Mouse (Mus musculus): Measurements from ENCODE around the gene Gar1. TPM values are rescaled to one million over a fixed set of nuclear protein-coding genes. Genes with fewer than 3 reads are reported as not detected.

Gar1 gene
- 63.9 and 65.8 TPM in 2 replicates for polyA plus RNA-seq (2015; fragmentation: Nextera tagmentation; extraction: Ambion mirVana)

DNA sequence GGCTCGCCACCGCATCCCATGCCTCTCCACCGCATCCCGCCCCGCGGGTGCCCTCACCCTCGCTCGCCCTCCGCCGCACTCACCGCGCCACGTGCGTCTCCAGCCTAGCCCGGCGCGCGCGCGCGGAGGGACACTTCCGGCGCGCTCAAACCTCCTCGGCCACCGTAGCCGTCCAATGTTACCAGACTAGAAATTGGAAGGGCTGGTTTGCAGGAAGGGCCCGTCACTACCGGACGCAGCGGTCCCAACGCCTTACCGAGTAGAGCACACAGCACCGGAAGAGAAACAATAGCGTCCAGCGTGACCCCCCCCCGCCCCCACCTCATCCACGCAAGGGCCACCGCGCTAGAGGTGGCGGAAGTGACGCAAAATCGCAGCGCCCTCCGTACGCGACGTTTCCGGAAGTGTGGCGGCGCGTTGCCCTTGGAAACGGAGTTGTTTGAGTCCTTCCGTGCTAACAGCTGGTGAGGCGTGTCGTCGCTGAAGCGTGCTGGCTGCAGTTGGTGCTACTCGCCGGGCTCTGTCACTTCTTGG lies at the start of gene Gar1:
Gar1 (minus strand) TSS at position 362 of the 534 bp plus-strand sequence.
- peak; percentile 98 for DNase-seq (ENCODE audit: low spot score)

DNA sequence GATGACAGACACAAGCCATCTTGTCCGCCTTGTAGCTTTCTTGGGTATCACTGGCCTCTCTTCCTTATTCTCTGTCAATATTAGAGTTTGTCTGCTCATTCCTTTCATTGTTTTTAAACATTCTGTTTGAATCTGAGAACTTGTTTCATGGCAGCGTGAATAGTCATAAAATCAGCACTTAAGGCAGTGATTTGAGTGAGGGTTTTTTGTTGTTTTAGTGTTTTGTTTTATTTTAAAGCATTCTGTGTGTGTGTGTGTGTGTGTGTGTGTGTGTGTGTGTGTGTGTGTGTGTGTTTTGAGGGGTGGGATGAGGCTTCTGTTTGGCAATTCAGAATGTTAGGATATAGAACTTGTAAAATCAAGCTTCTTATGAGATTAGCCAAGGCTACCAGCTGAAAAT lies 48.7 kb upstream of the Gar1 start:
- no peak for DNase-seq (ENCODE audit: low spot score)

DNA sequence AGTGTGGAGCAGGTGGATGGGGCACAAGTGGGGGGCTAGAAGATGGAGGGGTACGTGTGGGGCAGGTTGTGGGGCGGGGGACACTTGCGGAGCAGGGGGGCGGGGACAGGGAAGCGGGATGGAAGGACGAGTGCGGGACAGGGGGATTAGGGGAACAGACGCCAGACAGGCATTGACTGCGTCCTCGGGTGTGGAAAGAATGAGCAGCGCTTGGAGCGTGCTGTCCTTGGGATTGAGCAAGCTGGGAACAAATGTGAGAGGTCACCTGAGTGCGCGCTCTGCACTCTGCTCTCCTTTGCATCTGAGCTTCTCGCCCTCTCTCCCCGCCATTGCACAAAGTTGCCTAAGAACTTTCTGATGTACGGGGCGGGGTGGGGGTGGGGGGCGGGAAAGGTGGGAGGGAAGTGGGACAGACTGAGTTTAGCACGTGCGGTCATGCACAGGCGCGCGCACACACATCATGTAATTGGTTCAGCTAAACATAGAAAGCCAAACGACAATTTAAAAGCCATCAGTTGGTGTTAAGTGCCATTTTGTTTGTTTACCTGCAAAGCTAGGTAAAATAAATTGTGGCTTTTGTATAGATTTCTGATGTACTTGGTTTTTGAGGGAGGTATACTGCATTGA lies 48.0 kb upstream of the Gar1 start:
- DNase-seq (ENCODE audit: low spot score) = peak; percentile 59

DNA sequence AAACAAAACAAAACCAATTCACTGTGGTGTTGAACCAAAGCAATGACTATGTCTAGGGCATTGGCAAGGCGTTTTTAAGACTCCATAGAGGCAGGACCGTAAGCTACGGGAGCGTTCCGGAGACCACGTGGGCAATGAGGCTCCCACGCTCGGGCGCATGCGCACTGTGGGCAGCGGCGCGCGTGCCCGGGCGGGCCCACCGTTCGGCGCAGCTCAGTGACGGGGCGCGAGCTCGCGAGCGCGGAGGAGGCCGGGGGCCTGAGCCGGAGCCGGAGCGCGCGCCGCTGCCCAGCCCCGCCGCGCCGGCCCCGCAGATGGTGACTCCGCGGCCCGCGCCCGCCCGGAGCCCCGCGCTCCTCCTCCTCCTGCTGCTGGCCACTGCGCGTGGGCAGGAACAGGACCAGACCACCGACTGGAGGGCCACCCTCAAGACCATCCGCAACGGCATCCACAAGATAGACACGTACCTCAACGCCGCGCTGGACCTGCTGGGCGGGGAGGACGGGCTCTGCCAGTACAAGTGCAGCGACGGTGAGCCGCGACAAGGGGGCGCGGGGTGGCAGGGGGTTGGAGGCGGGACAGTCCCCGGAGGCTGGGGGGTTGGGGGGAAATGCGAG lies 47.3 kb upstream of the Gar1 start, which contains the start of gene Pla2g12a:
Pla2g12a (plus strand) TSS at position 202 of the 617 bp plus-strand sequence.
- DNase-seq (ENCODE audit: low spot score) = peak; percentile 92

DNA sequence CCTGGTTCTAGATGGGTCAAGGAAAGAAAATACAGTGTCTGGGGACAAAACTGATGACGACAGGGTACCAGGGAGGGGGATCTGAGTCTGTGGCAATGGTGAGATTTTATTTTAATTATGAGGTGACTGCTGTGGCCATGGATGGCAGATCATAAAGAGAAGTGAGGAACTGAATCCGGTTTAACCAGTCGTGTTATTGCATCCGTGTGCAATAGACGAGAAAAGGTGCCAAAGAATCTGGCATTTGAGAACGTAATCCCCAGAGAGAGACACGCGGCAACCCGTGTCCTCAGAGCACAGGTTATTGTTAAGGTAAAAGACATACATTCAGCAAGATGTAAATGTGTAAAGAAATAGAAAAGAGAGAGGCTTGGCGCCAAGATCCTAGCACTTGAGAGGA lies 46.1 kb upstream of the Gar1 start:
- no peak for DNase-seq (ENCODE audit: low spot score)

DNA sequence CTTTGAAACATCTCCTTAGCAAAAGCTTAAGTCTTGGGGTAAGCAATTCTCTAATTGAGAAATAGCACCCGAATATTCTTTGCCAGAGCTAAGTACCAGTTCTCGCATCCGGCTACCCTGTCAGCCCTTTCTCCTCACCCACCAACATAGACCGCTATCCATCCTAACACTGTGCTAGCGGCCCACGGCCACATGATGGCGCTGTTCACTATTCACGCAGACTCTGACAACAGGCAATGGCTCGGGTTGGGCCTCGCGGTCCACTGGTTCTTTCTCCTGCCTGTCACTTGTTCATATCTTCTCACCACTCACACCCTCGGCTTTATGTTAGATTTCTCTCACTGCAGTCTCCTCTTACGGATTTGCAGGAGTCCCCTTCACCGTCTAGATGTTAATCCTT lies 32.5 kb upstream of the Gar1 start:
- peak; percentile 52 for DNase-seq (ENCODE audit: low spot score)

DNA sequence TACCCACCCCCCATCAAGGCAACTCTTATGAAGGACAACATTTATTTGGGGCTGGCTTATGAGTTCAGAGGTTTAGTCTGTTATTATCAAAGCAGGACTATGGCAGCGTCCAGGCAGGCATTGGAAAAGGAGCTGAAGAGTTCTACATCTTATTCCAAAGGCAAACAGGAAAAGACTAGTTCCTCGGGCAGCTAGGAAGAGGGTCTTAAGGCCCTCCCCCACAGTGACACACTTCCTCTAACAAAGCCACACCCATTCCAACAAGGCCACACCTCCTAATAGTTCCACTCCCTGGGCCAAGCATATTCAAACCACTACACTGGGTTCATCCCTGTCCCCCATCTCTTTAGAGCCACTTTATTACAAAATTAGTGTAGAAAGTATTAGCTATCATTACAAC lies 31.4 kb upstream of the Gar1 start:
- DNase-seq (ENCODE audit: low spot score) = no peak

DNA sequence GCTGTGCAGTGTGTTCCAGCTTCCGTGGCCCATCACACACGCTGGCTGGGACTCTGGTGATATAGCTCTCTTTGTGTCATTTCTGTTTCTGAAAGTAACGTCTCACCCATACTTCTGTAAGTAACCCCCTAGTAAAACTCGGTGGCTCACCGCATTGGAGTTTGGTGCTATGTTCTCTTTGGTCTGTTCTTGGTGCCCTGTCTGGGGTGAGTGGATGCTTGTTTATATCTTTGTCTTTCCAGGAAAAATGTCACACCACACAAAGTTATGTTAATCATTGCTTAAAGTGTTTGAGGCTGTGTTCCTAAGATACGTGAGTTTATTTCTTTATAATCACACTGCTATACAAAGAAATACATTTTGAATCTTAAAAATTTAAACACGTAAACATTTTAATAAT lies 15.7 kb upstream of the Gar1 start:
- no peak for DNase-seq (ENCODE audit: low spot score)

DNA sequence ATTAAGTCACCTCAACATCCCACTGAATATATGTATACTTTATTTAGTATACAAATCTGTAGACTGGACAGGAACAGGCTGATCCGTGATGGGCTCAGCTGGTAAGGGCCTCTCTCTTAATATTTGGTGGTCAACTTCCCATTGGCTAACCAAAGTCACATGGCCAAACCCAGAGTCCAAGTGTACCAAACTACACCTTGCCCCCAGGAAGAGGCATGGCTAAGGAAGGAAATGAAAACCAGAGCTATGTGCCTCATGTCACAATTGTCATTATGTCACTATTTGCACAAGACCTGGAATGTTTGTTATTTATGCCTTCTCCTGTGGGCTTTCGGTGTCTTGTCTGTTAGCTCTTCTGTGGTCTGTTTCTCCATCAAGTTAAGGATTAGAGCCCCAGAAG lies 14.7 kb upstream of the Gar1 start:
- no peak for DNase-seq (ENCODE audit: low spot score)

DNA sequence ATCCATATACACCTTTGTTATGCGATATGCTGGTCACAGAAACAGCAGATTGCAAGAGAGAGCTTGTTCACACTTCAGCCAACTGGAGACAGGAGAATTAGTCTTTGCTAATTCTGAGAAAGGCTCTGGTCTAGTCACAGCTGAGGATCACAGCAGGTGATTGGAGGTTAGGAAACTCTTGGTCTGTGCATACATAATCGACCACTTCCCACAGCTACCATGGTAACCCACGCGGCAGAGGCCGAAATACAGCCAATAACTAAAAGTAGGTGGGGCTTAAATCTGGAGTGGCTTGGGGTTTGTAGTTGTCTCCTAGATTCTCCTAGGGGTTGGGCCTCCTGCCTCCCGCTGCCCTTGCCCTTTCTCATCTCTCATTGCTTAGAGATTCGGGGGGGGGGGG lies 6.8 kb upstream of the Gar1 start:
- no peak for DNase-seq (ENCODE audit: low spot score)

DNA sequence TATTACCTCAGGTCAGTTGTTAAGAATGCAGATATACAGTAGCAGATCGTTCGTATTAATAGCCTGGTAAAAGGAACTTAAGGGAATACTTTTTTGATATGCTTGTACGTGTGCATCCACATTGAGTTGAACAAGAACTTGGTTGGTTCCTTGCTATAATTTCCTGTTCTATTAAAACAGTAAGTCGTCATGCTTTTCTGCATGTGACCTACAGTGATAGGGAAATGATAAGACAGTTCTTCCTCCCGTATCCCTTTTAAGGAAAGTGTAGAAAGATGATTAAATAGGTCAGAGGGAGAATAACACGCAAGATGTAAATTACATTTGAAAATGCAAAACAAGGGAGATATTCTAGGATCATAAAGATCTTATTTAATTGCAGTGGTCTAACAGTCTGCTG lies 5.8 kb upstream of the Gar1 start:
- DNase-seq (ENCODE audit: low spot score) = no peak

DNA sequence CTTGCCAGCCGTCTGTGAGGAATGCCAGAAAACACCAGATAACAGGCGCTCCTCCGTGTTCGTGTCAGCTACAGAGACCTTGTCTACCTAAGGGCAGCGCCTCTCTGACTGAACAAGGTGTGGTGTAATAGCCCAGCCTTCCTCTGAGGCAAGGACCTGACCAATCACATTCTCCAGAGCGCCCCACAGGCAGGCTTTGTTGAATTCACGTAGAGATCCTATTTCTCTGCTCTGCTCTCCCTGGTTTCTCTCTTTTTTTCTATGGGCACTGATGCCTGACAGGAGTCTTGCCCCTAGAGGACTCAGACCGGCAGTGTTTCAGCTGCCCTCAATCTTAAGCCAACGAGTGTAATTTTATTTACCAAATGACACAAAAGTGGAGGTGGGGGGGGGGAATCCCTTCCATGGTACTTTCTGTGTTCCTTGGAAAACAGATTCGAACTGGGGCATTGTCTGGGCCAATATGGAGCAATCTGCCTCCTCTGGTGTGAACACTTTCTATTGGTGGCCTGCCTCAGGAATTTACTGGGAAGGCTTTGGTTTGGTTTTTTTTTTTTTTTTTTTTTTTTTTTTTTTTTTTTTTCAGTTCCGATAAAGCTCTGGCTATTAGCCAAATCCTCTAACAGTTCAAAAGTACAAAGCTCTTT lies 5.0 kb upstream of the Gar1 start:
- DNase-seq (ENCODE audit: low spot score) = no peak

DNA sequence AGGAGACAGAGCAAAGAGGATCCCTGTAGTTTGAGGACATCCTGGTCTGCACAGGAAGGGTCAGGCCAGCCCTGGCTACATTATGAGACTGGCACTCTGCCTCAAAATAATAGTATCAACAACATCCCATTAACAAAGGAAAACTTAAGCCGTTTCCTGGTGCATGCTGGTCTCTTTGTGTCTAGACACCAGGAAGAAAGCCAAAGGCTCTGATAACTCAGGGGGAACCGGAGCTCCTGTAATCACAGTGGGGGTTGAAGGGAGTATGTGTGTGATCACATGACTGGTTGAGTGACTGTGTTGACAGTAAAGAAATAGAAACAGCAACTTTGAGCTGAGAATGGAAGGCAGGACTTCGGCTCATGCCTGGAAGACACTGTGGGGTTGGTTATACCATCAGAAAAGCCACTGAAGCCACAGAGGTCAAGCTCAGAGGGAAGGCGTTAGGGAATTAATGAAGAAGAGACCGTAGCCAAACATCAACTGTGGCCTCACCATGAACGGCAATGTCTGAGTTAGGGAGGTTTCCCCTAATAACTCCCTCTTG lies 4.3 kb upstream of the Gar1 start, which contains the start of gene Cfi:
Cfi (plus strand) TSS at position 497 of the 547 bp plus-strand sequence.
- DNase-seq (ENCODE audit: low spot score) = no peak

DNA sequence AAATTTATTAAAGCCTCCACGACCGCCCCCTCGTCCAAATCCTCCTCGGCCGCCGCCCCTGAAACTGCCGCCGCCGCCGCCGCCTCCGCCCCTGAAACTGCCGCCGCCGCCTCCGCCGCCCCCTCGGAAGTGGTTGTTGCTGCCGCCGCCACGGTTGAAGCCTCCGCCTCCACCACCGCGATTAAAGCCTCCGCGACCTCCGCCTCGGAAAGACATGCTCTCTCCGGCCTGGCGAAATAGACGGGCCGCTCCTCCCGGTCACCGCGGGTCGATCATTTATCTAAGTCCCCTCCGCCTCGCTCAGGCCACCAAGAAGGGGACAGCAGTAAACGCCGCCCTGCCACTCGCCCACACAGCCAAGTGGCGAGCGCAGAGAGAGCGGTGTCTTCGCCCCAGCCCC lies 570 bp downstream of the Gar1 start:
- peak; percentile 51 for DNase-seq (ENCODE audit: low spot score)

DNA sequence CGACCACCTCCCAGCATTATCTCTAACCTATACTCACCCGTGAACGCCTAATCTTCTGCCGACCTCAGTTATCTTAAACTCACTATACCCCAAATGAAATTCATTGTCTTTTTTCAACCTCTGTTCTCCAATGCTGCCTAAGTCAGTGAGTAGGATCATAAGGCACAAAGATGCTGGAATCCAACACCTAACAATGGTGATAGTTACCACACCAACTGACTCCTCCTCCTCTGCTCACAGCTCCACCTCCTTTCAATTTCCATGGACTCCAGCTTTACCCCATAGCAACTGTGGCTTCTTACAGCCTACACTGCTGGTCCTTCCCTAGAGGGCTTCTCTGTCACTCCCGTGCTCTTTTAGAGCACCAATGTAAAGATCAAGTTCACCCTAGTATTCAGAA lies 3.5 kb downstream of the Gar1 start:
- DNase-seq (ENCODE audit: low spot score) = no peak

DNA sequence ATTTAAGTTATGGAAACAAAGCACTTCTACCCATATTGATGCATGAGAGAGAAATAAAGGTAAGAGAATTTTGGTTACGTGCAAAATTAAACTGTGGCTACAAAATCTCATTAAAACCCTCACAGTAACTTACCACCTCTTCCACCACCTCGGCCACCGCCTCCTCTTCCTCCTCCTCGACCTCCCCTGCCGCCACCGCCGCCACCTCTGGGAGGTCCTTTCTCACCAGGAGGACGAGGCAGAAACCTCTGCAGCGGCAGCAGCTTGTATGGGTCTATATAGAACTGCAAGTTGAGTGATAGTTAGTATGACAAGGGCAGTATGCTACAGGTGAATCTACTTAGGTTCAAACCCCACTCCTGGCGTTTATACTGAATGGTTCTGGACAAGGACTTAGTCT lies 4.5 kb downstream of the Gar1 start:
- DNase-seq (ENCODE audit: low spot score) = no peak

DNA sequence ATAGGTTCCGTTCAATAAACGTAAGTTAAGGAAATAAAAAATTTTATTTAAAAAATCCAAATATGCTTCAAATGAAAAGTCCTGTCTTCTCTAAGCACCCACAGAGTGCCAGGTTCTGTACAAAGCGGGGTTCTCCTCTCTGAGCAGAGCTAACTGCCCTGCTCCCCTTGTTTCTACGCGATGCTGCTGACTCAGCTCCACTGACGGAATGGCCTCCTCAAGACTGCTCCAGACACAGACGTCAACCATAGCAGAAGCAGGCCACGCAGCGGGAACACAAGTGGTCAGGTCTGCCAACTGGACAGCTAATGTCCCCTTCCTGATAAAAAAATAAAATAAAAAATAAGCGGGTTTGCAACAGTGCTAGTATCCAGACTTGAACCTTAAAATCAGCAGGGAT lies 6.3 kb downstream of the Gar1 start:
- no peak for DNase-seq (ENCODE audit: low spot score)

DNA sequence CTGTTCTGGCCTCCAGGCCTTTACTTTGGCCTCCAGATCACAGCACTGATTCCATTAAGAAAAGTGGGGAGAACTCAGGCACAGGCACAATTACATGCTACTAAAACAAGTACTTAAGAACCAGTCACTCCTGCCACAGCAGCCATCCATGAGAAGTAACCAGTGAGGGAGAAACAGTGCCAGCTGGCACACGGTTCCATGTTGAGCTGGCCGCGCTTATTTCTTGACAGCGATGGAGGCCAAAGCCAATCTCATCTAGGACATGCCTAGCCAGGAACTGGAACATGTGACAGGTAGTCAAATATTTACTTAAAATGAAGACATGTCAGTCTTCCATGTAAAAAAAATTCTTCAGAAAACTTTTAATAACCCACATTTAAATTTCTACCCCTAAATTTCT lies 7.0 kb downstream of the Gar1 start:
- DNase-seq (ENCODE audit: low spot score) = no peak

DNA sequence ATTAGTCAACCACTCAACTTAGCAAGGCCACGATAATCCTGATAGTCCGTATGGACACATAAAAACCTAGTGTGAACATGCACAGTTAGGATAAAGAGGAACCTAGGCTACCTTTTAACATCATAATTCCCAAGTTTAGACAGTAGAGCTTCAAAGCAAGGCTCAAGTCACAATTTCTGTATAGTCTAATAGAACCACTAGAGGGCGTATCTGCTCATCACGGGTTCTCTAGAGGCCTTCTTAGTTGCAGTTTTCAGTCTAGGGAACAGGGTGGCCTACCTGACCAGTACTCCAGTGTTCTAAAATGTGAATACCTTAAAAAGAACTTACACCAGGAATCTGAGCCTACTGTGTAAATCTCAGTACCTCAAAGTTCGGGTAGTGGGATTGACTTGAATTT lies 7.9 kb downstream of the Gar1 start:
- peak; percentile 61 for DNase-seq (ENCODE audit: low spot score)

DNA sequence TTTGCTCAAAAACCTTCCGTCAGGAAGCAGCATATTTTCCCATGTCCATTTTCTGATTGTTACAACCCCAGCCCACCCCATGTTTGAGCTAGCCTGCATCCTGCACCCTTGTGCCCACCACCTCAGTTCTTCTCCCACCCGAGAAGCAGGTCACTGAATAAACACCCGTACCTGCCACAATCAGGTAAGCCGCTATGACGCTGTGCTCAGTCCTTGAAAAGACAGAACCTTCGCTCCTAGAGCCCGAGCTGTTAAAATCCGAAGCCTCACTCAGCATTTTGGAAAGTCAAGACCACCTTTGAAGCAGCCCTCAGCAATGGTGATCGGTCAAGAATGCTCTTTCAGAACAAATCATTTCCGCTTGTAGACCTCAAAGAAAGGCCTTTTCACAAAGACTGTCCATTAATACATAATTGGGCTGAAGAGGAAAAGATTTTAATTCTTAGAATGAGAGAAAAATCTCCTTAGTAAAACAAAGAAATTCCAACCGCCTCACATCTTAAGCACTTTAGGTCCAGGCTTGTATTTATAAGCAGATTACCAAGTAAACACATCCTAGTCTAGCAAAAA lies 8.9 kb downstream of the Gar1 start, which contains the start of gene Rrh:
Rrh (minus strand) TSS at position 382 of the 570 bp plus-strand sequence.
- no peak for DNase-seq (ENCODE audit: low spot score)

DNA sequence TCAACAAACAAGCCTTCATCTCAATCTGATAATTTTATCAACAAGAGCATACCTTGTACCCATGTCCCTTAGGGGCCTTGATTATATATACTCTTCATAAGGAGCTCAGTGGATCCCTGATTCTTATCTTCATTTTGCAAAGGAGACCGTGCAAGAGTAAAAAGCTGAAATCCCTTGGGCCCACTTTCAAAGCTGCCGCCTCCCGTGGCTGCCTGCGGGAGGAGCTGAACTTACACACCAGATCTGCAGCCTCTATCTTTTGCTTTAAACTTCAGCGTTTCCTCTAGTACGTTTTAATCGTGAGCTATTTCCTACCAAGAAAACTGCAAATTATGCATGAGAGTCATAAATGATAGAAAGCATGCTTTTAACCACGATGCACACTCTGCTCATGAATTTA lies 9.5 kb downstream of the Gar1 start:
- no peak for DNase-seq (ENCODE audit: low spot score)

DNA sequence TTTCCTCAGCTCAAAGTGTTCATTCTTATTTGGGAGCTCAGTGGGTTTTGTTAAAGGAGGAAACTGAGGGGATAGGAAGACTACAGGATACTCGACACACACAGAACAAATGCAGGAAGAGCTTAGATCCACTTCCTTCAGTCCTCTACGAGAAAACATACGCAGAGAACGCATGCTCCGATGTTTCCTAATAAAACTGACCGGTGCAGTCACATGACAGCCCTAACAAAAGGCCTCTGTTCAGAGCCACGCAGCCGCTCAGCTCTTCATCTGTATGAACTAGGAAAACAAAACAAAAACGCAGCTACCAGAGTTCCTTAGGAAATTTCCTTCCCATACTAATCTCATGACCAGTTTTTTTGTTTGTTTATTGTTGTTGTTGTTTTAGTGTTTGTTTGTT lies 10.3 kb downstream of the Gar1 start:
- DNase-seq (ENCODE audit: low spot score) = no peak
